Mouse (Mus musculus) intestine, embryonic 15.5 days (tissue): ENCODE measurements around the gene Atp13a2. TPM values are rescaled to one million over a fixed set of nuclear protein-coding genes. Genes with fewer than 3 reads are reported as not detected.

Experiments used
- ATAC-seq: fragments of 200-750 bp; cut with Nextera tagmentation; 2 replicates; pipeline ENCODE4 v1.8.0; 2017; ENCODE audit warnings: moderate TSS enrichment, moderate library complexity
- H3K27ac ChIP-seq: fragments of 300-500 bp; sonication (generic); 2 replicates; pipeline ENCODE4 v1.5.1; 2015; ENCODE audit warnings: mild to moderate bottlenecking, inconsistent platforms
- H3K27me3 ChIP-seq: fragments of 300-500 bp; sonication (generic); replicated peaks from 2 replicates; pipeline ENCODE4 v1.6.1; 2015; ENCODE audit warnings: inconsistent platforms
- H3K36me3 ChIP-seq: fragments of 300-500 bp; sonication (generic); 2 replicates; pipeline ENCODE4 v1.6.1; 2015; ENCODE audit warnings: inconsistent platforms
- H3K4me1 ChIP-seq: fragments of 300-500 bp; sonication (generic); replicated peaks from 2 replicates; pipeline ENCODE4 v1.6.1; 2015; ENCODE audit warnings: inconsistent platforms
- H3K4me2 ChIP-seq: fragments of 300-500 bp; sonication (generic); replicated peaks from 2 replicates; pipeline ENCODE4 v1.6.1; 2015; ENCODE audit warnings: mild to moderate bottlenecking, inconsistent platforms
- H3K4me3 ChIP-seq: fragments of 300-500 bp; sonication (generic); replicated peaks from 2 replicates; pipeline ENCODE4 v1.5.1; 2015; ENCODE audit warnings: inconsistent platforms
- H3K9ac ChIP-seq: fragments of 300-500 bp; sonication (generic); 2 replicates; pipeline ENCODE4 v1.6.1; 2015; ENCODE audit warnings: inconsistent platforms
- H3K9me3 ChIP-seq: fragments of 300-500 bp; sonication (generic); 2 replicates; pipeline ENCODE4 v1.6.1; 2016; ENCODE audit warnings: inconsistent platforms
- WGBS: fragments of 180-500 bp; shearing (Covaris S2); methylation state at CpG from one replicate; pipeline ENCODE4 v1.1.7; 2015; 5-methylcytosine and 5-hydroxymethylcytosine counted together
- polyA plus RNA-seq: library from polyadenylated mRNA; unstranded; fragments of >200 nt; fragmentation: Nextera tagmentation; extraction: Ambion mirVana; gene quantifications from 2 replicates; pipeline ENCODE4 v1.2.1, GENCODE M21; 2015

The Atp13a2 gene
- polyA plus RNA-seq, 1 experiment from 2014 or later: 29.8 TPM

DNA sequence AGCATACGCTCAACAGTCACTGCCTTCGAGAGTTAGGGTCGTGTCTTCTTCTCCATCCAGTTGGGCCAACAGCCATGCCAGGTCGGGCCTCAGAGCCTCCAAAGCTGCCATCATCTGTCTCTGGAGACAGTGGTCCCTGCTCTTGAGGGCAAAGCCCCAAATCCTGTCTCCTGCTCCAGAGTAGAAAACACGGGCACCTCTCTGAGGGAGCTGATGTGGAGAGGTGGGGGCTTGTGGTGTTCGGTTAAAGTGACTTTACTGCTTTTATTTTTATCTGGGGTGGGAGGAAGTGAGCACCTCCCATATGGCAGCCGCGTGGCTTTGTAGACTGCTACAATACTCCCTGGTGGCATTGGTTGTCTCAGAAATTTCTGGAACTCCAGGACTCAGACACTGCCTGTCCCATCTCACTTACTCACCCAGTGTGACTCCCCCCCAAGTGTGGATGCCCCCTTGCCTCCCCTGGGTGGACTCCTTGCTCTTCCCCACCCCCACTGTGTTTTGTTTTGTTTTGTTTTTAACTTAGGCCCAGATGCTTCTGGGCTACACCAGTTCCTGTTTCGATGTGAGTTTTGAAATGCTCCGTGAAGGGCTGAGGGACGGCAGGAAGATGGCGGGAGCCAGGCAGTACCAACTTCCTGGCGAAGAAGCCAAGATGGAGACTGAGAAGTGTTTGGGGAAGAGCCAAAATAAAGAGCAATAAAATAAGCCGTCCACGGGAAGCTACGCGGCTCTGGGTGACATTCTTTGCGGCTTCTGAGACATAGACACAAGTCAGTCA, 34.6 kb upstream of the Atp13a2 start:
- WGBS: 86% methylated on average over 18 of the region's 18 CpGs

DNA sequence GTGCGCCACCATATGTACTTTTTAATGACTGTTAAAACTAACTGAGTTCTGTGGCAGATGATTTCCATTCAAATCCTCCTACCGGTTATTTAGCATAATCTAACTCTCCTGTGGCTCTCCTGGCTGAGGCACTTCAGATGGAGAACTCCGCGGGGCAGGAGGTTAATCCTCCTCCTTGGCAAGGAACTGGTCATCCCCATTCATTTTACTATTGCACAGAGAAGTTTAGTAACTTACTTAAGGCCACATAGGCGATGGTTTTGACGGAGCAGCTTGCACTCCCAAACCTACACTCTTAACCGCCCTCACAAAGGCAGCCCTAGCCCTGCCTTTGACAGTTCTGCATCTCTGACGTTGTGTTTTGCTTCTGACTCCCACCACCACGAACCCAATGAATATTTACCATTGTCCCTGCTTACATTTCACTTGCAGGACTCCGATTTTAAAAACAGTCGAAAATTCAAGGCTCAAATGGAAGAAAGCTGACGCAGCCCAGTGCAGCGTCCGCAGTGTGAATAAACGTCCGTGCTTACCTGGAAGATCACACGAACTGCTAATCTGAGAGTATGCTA, 29.5 kb upstream of the Atp13a2 start:
- peak overlapping the region; percentile 82 for H3K4me2 ChIP-seq
- no peaks in the 10 kb centered on the region for H3K36me3 ChIP-seq
- H3K9me3 ChIP-seq: no peaks in the 10 kb centered on the region
- H3K27me3 ChIP-seq: no peaks in the 10 kb centered on the region
- H3K27ac ChIP-seq: no peak overlapping the region
- H3K4me1 ChIP-seq: peaks cover 10% of the 10 kb centered on the region
- peak overlapping the region; percentile 31 for H3K4me3 ChIP-seq
- WGBS: 16% methylated on average over 17 of the region's 17 CpGs
- no peak for ATAC-seq
- peak overlapping the region; percentile 44 for H3K9ac ChIP-seq

More for the DNA sequence above, 34.6 kb upstream of the Atp13a2 start:
- Histone ChIP-seq H3K4me2 (no peak overlapping the region), H3K9ac (no peak overlapping the region), H3K4me3 (no peak overlapping the region), H3K27ac (no peak overlapping the region), H3K36me3 (no peaks in the 10 kb centered on the region), H3K4me1 (no peaks in the 10 kb centered on the region), H3K27me3 (no peaks in the 10 kb centered on the region), H3K9me3 (no peaks in the 10 kb centered on the region)
- ATAC-seq: no peak

DNA sequence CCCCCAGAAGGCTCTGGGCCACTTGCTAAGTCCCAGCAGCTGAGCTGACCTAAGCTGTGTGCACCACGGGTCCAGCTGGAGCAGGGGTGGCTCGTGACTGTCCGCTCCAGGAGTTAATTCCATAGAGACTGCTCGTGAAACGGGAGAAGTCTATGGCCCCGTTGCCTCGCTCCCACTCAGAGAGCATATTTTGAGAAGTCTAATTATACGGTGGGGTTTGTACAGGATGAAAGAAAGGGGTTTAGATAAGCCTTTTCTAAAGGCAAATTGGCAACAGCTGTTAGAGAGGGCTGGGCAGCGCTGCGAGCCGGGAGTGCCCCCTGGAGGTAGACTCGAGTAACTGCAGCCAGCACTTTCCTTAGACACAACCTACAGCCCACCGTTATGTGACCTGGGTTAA, 28.9 kb upstream of the Atp13a2 start:
- H3K9me3 ChIP-seq: no peaks in the 10 kb centered on the region
- H3K4me2 ChIP-seq: peak overlapping the region; percentile 82
- peak overlapping the region; percentile 44 for H3K9ac ChIP-seq
- H3K36me3 ChIP-seq: no peaks in the 10 kb centered on the region
- H3K27me3 ChIP-seq: no peaks in the 10 kb centered on the region
- no peak overlapping the region for H3K27ac ChIP-seq
- 1% methylated on average over 13 of the region's 13 CpGs for WGBS
- H3K4me3 ChIP-seq: peak overlapping the region; percentile 31
- H3K4me1 ChIP-seq: peaks cover 14% of the 10 kb centered on the region
- no peak for ATAC-seq

DNA sequence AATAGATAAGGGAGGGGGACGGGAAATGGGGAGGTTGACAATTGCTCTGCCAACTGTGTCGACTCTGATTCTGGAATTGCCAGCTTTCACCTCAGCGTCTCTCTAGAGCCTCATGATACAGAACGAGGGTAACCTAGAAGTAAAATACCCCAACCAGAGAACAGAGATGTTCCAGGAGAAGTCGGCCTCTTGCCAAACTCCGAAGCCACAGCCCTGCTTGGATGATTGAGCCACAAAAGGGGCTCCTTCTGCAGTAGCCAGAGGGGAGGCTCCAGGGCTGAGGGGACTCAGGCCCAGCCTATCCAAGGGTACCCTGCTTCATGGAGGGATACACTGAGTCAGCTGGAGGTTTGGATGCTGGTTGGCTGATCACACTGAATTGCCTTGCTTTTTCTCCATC, 28.4 kb upstream of the Atp13a2 start:
- no peak overlapping the region for H3K4me3 ChIP-seq
- H3K4me2 ChIP-seq: no peak overlapping the region
- H3K9ac ChIP-seq: no peak overlapping the region
- H3K4me1 ChIP-seq: peaks cover 19% of the 10 kb centered on the region
- no peak for ATAC-seq
- H3K9me3 ChIP-seq: no peaks in the 10 kb centered on the region
- no peaks in the 10 kb centered on the region for H3K27me3 ChIP-seq
- no peak overlapping the region for H3K27ac ChIP-seq
- no peaks in the 10 kb centered on the region for H3K36me3 ChIP-seq
- 56% methylated on average over 6 of the region's 6 CpGs for WGBS

DNA sequence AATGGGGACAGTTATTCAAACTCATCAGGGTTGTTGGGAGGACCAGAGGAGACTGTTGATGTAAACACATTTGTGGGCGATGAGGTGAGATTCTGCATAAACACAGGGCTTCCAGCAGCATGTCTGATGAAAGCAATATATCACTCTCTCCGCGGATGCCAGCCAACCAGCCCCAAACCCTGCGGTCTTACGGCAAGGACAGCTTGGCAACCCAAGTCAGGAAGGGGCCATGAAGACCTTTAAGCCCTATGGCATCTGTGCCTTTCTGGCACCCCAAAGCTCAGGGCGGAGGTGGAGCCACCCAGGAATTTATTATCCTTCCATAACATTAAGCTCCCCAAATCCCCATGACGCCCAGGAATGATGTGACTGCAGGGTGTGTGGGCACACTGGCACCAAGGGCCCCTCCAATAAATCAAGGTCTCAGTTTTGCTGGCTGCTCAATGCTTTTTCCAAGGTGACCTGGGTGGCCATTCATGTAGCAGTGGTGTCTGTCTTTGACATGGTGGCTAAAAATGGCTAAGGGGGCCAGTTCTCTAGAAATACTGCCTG, 27.5 kb upstream of the Atp13a2 start:
- H3K4me3 ChIP-seq: no peak overlapping the region
- peaks cover 26% of the 10 kb centered on the region for H3K4me1 ChIP-seq
- no peak overlapping the region for H3K9ac ChIP-seq
- no peaks in the 10 kb centered on the region for H3K27me3 ChIP-seq
- ATAC-seq: no peak
- 73% methylated on average over 7 of the region's 7 CpGs for WGBS
- H3K36me3 ChIP-seq: no peaks in the 10 kb centered on the region
- H3K4me2 ChIP-seq: no peak overlapping the region
- no peak overlapping the region for H3K27ac ChIP-seq
- H3K9me3 ChIP-seq: no peaks in the 10 kb centered on the region

DNA sequence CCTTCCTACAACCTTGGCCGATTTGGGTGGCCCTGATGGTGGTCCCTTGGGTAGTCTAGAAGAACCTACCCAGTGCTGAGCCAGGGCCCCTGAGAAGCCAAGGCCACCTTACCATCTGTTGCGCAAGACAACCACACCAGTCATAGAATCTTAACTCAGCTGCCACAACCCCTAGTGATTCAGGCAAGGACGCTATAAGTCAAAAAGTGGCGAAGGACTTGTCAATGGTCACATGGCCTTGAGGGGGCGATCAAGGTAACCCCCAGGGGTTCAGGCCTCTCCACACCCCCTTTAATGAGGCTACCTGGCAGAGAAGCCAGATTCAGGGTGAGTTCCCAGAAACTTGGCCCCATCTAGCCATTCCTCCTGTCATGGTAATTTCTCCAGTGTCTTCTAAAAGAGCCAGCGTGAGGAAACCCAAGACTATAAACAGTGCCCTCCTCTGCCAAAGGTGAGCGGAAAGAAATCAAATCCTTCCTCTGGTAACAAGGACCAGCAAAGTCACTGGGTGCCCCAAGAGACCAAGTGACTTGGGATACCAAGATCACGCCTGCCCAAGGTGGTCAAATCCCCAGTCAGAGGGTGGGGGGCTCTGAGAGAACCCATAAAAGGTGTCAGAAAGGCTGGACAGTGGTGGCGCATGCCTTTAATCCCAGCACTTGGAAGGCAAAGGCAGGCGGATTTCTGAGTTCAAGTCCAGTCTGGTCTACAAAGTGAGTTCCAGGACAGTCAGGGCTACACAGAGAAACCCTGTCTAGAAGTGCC, 26.8 kb upstream of the Atp13a2 start:
- Histone ChIP-seq H3K4me3 (no peak overlapping the region), H3K27ac (no peak overlapping the region), H3K36me3 (no peaks in the 10 kb centered on the region), H3K9ac (no peak overlapping the region), H3K4me1 (peaks cover 26% of the 10 kb centered on the region), H3K27me3 (no peaks in the 10 kb centered on the region), H3K4me2 (peak overlapping the region; percentile 89), H3K9me3 (no peaks in the 10 kb centered on the region)
- 79% methylated on average over 10 of the region's 10 CpGs for WGBS
- no peak for ATAC-seq

DNA sequence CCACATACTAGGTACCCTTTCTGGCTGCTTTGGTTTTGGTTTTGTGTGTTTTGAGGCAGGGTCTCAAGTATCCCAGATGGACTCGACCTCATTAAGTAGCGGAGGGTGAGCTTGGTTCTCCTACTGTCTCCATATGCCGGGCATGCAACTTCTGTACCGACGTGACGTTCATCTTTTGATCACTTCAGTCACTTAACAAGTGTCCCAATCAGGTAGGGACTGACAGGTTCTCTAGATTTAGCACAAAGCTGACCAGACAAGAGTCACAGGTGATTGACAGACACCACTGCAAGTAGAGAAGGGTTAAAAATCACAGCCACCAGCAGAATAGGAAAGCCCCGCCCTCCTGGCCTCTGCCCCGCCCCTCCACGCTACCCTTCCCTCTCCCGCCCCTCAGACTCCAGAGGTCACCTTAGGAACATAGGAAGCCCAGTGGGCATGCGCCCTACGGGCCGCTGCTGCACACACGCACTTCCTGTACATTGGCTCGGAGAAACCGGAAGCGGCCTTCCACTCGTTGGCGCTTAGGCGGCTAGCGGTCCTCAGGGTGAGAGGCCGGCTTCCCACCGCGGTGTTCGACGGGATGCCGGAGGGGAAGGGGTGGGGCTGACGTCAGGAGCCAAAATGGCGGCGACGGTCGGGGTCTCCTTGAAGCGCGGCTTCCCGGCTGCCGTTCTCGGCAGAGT, 25.7 kb upstream of the Atp13a2 start, which contains the start of gene Sdhb:
TSS of gene Sdhb (plus strand) at position 423 of the 686 bp plus-strand sequence.
- Histone ChIP-seq H3K4me1 (peaks cover 26% of the 10 kb centered on the region), H3K36me3 (no peaks in the 10 kb centered on the region), H3K9me3 (no peaks in the 10 kb centered on the region), H3K27ac (peak within 1 kb of the TSS; percentile 77), H3K4me3 (peak within 1 kb of the TSS; percentile 79), H3K4me2 (peak within 1 kb of the TSS; percentile 89), H3K27me3 (no peaks in the 10 kb centered on the region), H3K9ac (peak within 1 kb of the TSS; percentile 86)
- ATAC-seq: peak; percentile 97
- WGBS: 2% methylated on average over 37 of the region's 37 CpGs

DNA sequence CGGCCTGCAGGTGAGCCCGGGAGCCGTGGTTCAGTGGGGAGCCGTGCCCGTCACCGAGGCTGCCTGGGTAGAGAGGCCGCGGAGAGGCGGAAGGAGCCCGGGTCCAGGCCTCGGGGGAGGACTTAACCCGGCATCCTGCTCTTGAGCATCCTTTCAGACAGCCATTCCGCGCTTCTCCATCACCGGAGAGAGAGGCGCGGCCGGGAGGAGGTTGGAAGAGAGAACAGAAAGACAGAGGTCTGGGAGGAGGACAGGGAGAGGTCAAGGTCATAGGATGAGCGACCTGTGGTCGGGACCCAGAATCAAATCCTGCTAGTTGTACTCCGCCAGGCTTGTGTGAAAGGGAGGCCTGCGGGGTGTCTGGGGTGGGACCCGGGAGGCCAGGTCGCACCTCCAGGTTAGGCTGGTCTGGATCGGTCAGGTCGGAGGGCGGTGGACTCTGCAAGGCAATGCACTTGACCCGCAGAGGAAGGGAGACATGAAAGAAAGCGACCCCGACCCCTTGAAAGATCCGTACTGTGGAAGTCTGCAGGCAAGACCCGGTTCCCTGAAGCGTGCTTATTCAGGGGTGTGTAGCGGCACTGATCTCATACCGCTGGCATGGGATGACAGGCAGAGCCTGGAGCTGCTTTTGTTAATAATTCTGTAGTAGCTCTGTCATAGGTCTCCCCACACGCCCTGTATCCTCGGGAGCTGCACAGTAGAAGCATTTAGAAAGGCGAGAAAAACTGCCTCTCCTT, 25.0 kb upstream of the Atp13a2 start:
- no peaks in the 10 kb centered on the region for H3K27me3 ChIP-seq
- no peaks in the 10 kb centered on the region for H3K9me3 ChIP-seq
- H3K4me3 ChIP-seq: peak overlapping the region; percentile 79
- peak overlapping the region; percentile 86 for H3K9ac ChIP-seq
- ATAC-seq: peak; percentile 42
- WGBS: 1% methylated on average over 38 of the region's 38 CpGs
- no peaks in the 10 kb centered on the region for H3K36me3 ChIP-seq
- H3K4me1 ChIP-seq: peaks cover 26% of the 10 kb centered on the region
- H3K27ac ChIP-seq: peak overlapping the region; percentile 77
- peak overlapping the region; percentile 89 for H3K4me2 ChIP-seq

DNA sequence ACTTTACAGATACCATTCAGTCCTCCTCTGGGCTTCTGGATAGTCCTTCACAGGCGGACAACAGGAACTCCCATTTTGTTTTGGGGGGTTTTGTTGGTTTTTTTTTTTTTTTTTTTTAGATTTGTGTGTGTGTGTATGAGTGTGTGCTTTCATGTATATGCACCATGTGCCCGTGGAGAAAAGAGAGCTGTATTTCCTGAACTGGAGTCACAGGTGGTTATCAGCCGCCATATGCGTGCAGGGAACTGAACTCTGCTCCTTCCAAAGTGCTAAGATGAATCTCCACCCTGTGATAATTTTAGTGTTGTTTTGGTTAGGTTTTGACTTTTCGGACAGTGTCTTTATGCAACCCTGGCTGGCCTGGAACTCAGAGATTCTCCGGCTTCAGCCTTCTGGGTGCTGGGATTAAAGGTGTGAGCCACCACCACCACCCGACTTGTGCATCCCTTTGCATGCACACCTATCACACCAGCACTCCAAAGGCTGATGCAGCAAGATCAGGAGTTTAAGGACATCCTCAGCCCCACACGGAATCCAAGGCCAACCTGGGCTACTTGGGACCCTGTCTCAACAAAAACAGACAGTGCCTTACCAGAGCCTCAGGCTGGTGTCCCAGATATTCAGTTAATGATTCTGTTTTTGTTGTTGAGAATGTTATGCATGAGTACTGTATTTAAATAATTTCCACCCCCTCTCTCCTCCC, 24.3 kb upstream of the Atp13a2 start:
- Histone ChIP-seq H3K36me3 (no peaks in the 10 kb centered on the region), H3K9ac (peak overlapping the region; percentile 86), H3K4me2 (peak overlapping the region; percentile 89), H3K9me3 (no peaks in the 10 kb centered on the region), H3K27me3 (no peaks in the 10 kb centered on the region), H3K4me3 (peak overlapping the region; percentile 79), H3K27ac (0 out of 2 replicates have a peak overlapping the region, but pooled peaks have one; percentile 77), H3K4me1 (peaks cover 23% of the 10 kb centered on the region)
- WGBS: 61% methylated on average over 8 of the region's 8 CpGs
- ATAC-seq: no peak

DNA sequence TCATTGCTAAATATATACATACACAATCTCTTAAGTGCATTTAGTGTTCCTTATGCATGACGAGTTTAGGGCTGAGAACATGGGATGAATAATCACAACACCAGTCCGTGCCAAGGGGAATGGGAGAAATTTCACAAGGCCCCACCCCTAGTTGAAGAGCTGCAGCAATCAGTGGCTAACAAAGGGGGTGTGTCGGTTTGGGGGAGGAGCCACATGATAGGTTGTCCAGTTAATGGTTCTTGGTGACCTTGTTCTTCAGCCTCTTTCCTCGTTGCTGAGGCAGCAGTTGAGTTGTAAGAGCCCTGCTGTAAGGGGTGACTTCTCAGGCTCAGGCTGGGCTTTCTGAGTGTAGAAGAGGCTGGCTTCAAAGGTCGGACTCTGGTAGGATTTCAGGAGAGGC, 23.7 kb upstream of the Atp13a2 start:
- Histone ChIP-seq H3K4me2 (peak overlapping the region; percentile 89; the same call in 1 of the 2 replicates), H3K36me3 (peaks cover 3% of the 10 kb centered on the region; the same call in 1 of the 2 replicates), H3K27ac (peak overlapping the region; percentile 33; the same call in 1 of the 2 replicates), H3K9ac (no peak overlapping the region), H3K9me3 (no peaks in the 10 kb centered on the region), H3K27me3 (no peaks in the 10 kb centered on the region), H3K4me1 (peaks cover 19% of the 10 kb centered on the region), H3K4me3 (no peak overlapping the region)
- peak; percentile 21; the same call in 1 of the 2 replicates for ATAC-seq
- WGBS: 30% methylated on average over 5 of the region's 5 CpGs
